18 mouse cellular contexts compared by ENCODE assay signal in genomic region chr7:107241371-107241883, GRCm38 (mm10). TPM values are rescaled to one million over a fixed set of nuclear protein-coding genes. Genes with fewer than 3 reads are reported as not detected.
"Had no signal": no experiment of that assay in that cellular context is flagged by ENCODE, and none has a peak within 500 bp of the region (broad histone marks: within the 10 kb centered on the region; RNA-seq: fewer than 3 reads in every experiment).

No protein-coding gene starts in this region.

- ATAC-seq: liver, embryonic 12.5 days had no signal

- H3K9me3 ChIP-seq: limb, embryonic 15.5 days; liver, embryonic 12.5 days; midbrain, embryonic 10.5 days; neural tube, embryonic 15.5 days had no signal

- H3K9ac ChIP-seq: limb, embryonic 15.5 days; liver, embryonic 12.5 days; lung, embryonic 14.5 days; neural tube, embryonic 15.5 days had no signal

- H3K4me2 ChIP-seq: limb, embryonic 15.5 days; liver, embryonic 12.5 days; lung, embryonic 14.5 days; neural tube, embryonic 15.5 days had no signal

- H3K4me1 ChIP-seq: limb, embryonic 15.5 days; liver, embryonic 12.5 days; neural tube, embryonic 15.5 days had no signal

- DNase-seq: kidney, postnatal 25 days; lung, embryonic 14.5 days; lung, postnatal 10 days; lung, postnatal 4 days; right cerebral cortex, postnatal 4 days; spleen, adult 18-20 months; thymus, adult 18-20 months; thymus, postnatal 14 days had no signal

- H3K27ac ChIP-seq: limb, embryonic 15.5 days; liver, embryonic 12.5 days; midbrain, embryonic 10.5 days; neural tube, embryonic 15.5 days had no signal

- H3K4me3 ChIP-seq: limb, embryonic 15.5 days; liver, embryonic 12.5 days; midbrain, embryonic 10.5 days; myocyte; neural tube, embryonic 15.5 days had no signal

- H3K36me3 ChIP-seq: limb, embryonic 15.5 days; liver, embryonic 12.5 days; midbrain, embryonic 10.5 days; neural tube, embryonic 15.5 days had no signal

- H3K27me3 ChIP-seq: limb, embryonic 15.5 days; liver, embryonic 12.5 days; neural tube, embryonic 15.5 days had no signal

RNA-seq across cellular contexts. Expression of gene Rbmxl2, which starts 32.2 kb away (rescaled TPM):
- polyA plus RNA-seq: kidney, embryonic 16.5 days; limb, embryonic 11.5 days; limb, embryonic 15.5 days; liver, embryonic 12.5 days; liver, embryonic 16.5 days; lung, embryonic 14.5 days; midbrain, embryonic 10.5 days; myocyte; neural tube, embryonic 11.5 days; neural tube, embryonic 15.5 days; stomach, embryonic 14.5 days had no signal
